Mouse (Mus musculus) heart, adult 2 months (tissue): ENCODE results near the gene Jdp2. TPM values are rescaled to one million over a fixed set of nuclear protein-coding genes. Genes with fewer than 3 reads are reported as not detected.
A peak's percentile ranks its signal among the peaks of the same experiment; 100 is the strongest.
"Not testable (repeated sequence)": the region's sequence is repeated elsewhere in the genome, so short reads cannot be mapped to it uniquely, and the experiment has no call there.

Experiments
- DNase-seq, 2 experiments: peaks; one replicate each; pipeline ENCODE4 v3.0.0; 2021
- H3K27ac ChIP-seq: fragments of 200-600 bp; 2 replicates; pipeline ENCODE4 v1.8.1; 2022
- H3K27me3 ChIP-seq: fragments of 200-500 bp; 2 replicates; pipeline ENCODE4 v1.6.1; 2012; ENCODE audit warnings: mild to moderate bottlenecking, low read length, inconsistent platforms, mixed read lengths; ENCODE audit not compliant: control insufficient read depth, insufficient read depth
- H3K36me3 ChIP-seq: fragments of 200-500 bp; 2 replicates; pipeline ENCODE4 v1.6.1; 2012; ENCODE audit warnings: low read length, inconsistent platforms; ENCODE audit not compliant: control insufficient read depth, insufficient read depth
- H3K4me1 ChIP-seq: fragments of 200-500 bp; 2 replicates; pipeline ENCODE4 v1.6.1; 2011; ENCODE audit warnings: low read length; ENCODE audit not compliant: control insufficient read depth, insufficient read depth
- H3K4me3 ChIP-seq: fragments of 200-600 bp; 2 replicates; pipeline ENCODE4 v1.8.1; 2022
- H3K79me2 ChIP-seq: fragments of 200-500 bp; replicated peaks from 2 replicates; pipeline ENCODE4 v1.6.1; 2012; ENCODE audit warnings: mild to moderate bottlenecking, inconsistent platforms, low read length, moderate library complexity, mixed read lengths; ENCODE audit not compliant: control insufficient read depth, insufficient read depth
- H3K9ac ChIP-seq: fragments of 200-500 bp; 2 replicates; pipeline ENCODE4 v1.6.1; 2012; ENCODE audit warnings: low read depth, mild to moderate bottlenecking, control low read depth, inconsistent platforms, low read length, mixed read lengths
- CTCF ChIP-seq: fragments of 200-600 bp; IDR thresholded peaks from 2 replicates; pipeline ENCODE4 v1.8.1; 2022; ENCODE audit warnings: antibody characterized with exemption, mild to moderate bottlenecking, moderate library complexity
- EP300 ChIP-seq: fragments of 200-500 bp; IDR thresholded peaks from 2 replicates; pipeline ENCODE4 v1.6.1; 2011; ENCODE audit warnings: low read depth, low read length, control low read depth; ENCODE audit not compliant: insufficient read depth
- POLR2A ChIP-seq: fragments of 200-500 bp; IDR thresholded peaks from 2 replicates; pipeline ENCODE4 v1.6.1; 2011; ENCODE audit warnings: mild to moderate bottlenecking, low read depth, low read length, control low read depth; ENCODE audit not compliant: insufficient read depth
- WGBS: fragments of 180-500 bp; shearing (Covaris S2); methylation state at CpG from one replicate; pipeline ENCODE4 v1.1.7; 2018; 5-methylcytosine and 5-hydroxymethylcytosine counted together
- intact Hi-C: fragments of 180-260 bp; cut with DNase I; formaldehyde crosslinking; loops from one replicate; pipeline ENCODE4 v1.15.1; 2025
- polyA plus RNA-seq: library from polyadenylated mRNA; depleted of rRNA; stranded (reverse); fragments of >200 nt; gene quantifications from 2 replicates; pipeline ENCODE4 v1.2.3, GENCODE M21; 2012
- total RNA-seq, 2 experiments: library from RNA; stranded (reverse); gene quantifications; 2 replicates each; pipeline ENCODE4 v1.2.3; 2021

Gene Jdp2
- total and polyA plus RNA-seq, 3 experiments: 4.3 to 15.9 (median 7.5) TPM

- Histone ChIP-seq H3K36me3 (no peaks in the 10 kb centered on the region), H3K27ac (no peak overlapping the region), H3K9ac (no peak overlapping the region), H3K4me1 (no peaks in the 10 kb centered on the region), H3K4me3 (no peak overlapping the region), H3K27me3 (no peaks in the 10 kb centered on the region), H3K79me2 (no peaks in the 10 kb centered on the region)
- WGBS: 94% methylated on average over 12 of the region's 12 CpGs
- TF ChIP-seq CTCF (no peak), EP300 (no peak), POLR2A (no peak)
- no peak for DNase-seq
- intact Hi-C loops: loop anchor here (5.0 kb wide), 1 partner anchor 314 kb away; no protein-coding TSS in a partner anchor
Observed at GRCm38 (mm10) chr12:85660855-85661254, 62.0 kb downstream of the Jdp2 start.

GRCm38 (mm10) chr12:85662232-85662631, 63.4 kb downstream of the Jdp2 start:
- not testable (repeated sequence) for DNase-seq, H3K27me3 ChIP-seq, H3K4me3 ChIP-seq, H3K36me3 ChIP-seq, H3K9ac ChIP-seq, H3K4me1 ChIP-seq, H3K27ac ChIP-seq, H3K79me2 ChIP-seq
- WGBS: 76% methylated on average over 8 of the region's 8 CpGs
- intact Hi-C loops: loop anchor here (5.0 kb wide), 1 partner anchor 315 kb away; no protein-coding TSS in a partner anchor

DNA sequence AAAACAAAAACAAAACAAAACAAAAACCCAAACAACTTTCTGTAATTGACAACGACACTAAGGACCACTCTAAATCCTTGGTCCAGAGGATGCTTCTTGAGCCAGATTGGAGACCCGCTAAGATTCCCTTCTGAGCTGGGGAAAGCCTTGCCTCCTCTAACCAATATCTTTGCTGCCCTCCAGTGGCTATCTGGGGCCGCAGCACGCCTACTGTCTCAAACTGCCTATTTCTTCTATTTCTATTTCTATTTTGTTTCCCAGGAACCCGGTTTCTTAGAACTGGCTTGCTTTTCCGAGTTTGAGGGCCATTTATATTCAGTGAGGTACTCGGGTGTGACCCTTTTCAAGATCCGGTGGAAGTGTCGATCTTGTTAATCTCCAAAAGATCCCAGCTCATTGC, 64.1 kb downstream of the Jdp2 start:
- no peaks in the 10 kb centered on the region for H3K27me3 ChIP-seq
- peak; percentile 61 to 80 for DNase-seq
- TF ChIP-seq POLR2A (no peak), CTCF (peak; percentile 96), EP300 (peak; percentile 89)
- H3K4me3 ChIP-seq: no peak overlapping the region
- no peak overlapping the region for H3K9ac ChIP-seq
- H3K79me2 ChIP-seq: no peaks in the 10 kb centered on the region
- H3K27ac ChIP-seq: no peak overlapping the region
- intact Hi-C loops: loop anchor here (1.0 to 5.0 kb wide), 3 partner anchors 155 to 316 kb away; no protein-coding TSS in a partner anchor
- H3K36me3 ChIP-seq: no peaks in the 10 kb centered on the region
- H3K4me1 ChIP-seq: no peaks in the 10 kb centered on the region
- 8% methylated on average over 9 of the region's 9 CpGs for WGBS

DNA sequence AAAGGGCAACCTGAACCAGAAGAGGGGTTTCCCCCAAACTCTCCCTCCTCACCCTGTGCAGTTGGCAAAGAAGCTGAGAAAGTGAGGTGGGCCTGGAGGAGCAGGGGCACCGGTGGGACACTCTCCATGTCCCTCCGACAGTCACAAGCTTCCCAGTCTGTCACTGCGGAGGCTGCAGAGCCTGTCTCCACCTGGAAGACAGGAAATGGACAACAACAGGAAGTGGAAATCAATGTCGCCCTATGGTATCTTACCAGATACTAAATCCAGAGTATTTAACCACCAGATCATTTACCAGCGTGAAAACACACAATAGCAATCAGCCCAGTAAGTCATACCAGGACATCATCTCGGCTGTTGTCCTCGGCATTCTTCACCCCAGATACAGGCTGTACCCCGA, 67.3 kb downstream of the Jdp2 start:
- intact Hi-C loops: no loop called here
- Histone ChIP-seq H3K36me3 (no peaks in the 10 kb centered on the region), H3K79me2 (no peaks in the 10 kb centered on the region), H3K4me3 (no peak overlapping the region), H3K27ac (no peak overlapping the region), H3K4me1 (no peaks in the 10 kb centered on the region), H3K27me3 (no peaks in the 10 kb centered on the region), H3K9ac (no peak overlapping the region)
- DNase-seq: no peak
- 68% methylated on average over 8 of the region's 8 CpGs for WGBS
- TF ChIP-seq EP300: no peak
- TF ChIP-seq POLR2A: no peak
- no peak for TF ChIP-seq CTCF

- no peaks in the 10 kb centered on the region for H3K79me2 ChIP-seq
- 90% methylated on average over 7 of the region's 7 CpGs for WGBS
- H3K9ac ChIP-seq: no peak overlapping the region
- no peak for DNase-seq
- H3K4me3 ChIP-seq: no peak overlapping the region
- H3K27ac ChIP-seq: no peak overlapping the region
- no peaks in the 10 kb centered on the region for H3K36me3 ChIP-seq
- no peaks in the 10 kb centered on the region for H3K4me1 ChIP-seq
- H3K27me3 ChIP-seq: no peaks in the 10 kb centered on the region
- no peak for TF ChIP-seq EP300
- TF ChIP-seq CTCF: no peak
- no peak for TF ChIP-seq POLR2A
- intact Hi-C loops: no loop called here
Observed at GRCm38 (mm10) chr12:85667071-85667470, 68.2 kb downstream of the Jdp2 start.

- H3K9ac ChIP-seq: no peak overlapping the region
- no peak for TF ChIP-seq EP300
- no peaks in the 10 kb centered on the region for H3K36me3 ChIP-seq
- H3K79me2 ChIP-seq: no peaks in the 10 kb centered on the region
- H3K4me3 ChIP-seq: no peak overlapping the region
- WGBS: 51% methylated on average over 3 of the region's 3 CpGs
- H3K4me1 ChIP-seq: no peaks in the 10 kb centered on the region
- no peaks in the 10 kb centered on the region for H3K27me3 ChIP-seq
- no peak for DNase-seq
- no peak overlapping the region for H3K27ac ChIP-seq
- intact Hi-C loops: no loop called here
Observed at GRCm38 (mm10) chr12:85668696-85669095, 69.9 kb downstream of the Jdp2 start.
